Mouse (Mus musculus): ENCODE measurements around the gene Dync1i1.

Gene Dync1i1

DNA sequence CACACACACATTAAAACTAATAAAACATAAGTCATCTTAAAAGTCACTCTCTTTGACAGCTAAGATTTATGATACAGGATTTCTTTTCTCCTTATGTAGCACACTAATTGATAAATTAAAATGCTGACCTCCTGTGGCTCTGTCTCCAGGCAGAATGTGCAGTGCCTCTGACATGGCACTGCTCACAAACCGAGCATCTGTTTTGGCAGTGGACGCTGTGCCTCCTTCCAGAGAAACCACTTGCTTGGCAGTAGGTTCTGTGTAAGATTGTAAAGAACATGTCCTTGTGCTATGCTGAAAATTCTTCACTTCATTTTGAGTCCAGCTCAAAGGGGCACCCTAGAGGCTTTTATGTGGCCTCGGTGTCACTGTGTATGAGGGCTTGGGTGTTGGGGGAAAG is 50.0 kb downstream of the Dync1i1 start:
- CTCF ChIA-PET: no interaction called here

DNA sequence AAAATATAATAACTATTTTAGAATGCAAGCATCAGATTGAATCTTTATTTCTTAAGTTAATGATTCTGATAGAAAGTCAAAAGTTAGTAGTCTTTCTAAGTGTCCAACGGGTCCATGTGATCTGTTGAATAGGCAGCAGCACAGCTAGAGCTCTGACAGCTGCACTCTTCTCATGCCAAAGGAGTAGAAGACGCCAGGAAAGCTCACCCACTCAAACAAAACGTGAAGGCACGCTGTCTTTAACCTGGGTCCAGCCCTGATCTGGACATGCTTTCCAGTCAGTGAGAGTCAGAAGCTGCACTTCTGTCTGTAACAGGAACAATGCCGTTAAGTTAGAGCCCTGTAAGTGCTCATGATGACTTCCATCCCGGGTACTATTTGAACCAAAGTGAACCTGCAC is 56.3 kb downstream of the Dync1i1 start:
- CTCF ChIA-PET: no interaction called here

DNA sequence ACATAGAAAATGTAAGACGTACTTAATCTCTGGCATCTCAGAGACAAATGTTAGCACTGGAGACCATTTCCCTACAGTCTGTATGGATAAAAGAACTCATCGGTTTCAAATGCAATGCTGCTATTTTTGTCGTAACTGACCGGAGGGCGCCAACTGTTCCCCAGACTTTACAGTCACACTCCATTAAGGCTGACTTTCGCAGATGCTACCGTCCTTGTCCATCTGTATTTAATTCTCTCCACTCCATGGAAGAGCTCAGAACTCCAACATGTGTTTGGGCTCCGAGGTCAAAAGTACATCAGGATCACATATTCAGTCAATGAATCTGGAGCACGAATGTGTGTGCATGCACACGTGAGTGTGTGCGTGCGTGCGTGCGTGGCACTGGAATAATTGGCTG is 58.4 kb downstream of the Dync1i1 start:
- CTCF ChIA-PET: no interaction called here

DNA sequence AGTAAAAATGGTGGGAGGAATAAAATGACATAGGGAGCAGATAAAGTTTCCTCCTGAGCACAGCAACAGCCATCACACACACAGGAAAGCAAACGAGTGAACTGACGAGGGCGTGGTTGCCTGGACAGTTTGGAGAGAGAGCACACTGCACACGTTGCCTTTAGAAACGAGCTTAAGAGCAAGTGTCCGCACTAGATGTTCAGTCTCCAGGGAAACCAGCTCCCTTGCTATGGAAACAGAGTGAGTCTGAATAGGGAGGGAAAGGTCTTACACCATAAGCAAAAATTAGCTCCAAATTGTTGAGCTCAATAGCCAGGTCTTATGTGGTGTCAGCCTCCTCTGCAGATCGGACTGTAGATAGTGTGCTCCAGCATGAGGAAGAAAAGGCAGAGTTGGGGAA is 65.2 kb downstream of the Dync1i1 start:
- CTCF ChIA-PET: interaction anchor here (0.6 kb wide), 1 partner anchor 290 kb away, joined by 3 read pairs; no protein-coding TSS in a partner anchor

DNA sequence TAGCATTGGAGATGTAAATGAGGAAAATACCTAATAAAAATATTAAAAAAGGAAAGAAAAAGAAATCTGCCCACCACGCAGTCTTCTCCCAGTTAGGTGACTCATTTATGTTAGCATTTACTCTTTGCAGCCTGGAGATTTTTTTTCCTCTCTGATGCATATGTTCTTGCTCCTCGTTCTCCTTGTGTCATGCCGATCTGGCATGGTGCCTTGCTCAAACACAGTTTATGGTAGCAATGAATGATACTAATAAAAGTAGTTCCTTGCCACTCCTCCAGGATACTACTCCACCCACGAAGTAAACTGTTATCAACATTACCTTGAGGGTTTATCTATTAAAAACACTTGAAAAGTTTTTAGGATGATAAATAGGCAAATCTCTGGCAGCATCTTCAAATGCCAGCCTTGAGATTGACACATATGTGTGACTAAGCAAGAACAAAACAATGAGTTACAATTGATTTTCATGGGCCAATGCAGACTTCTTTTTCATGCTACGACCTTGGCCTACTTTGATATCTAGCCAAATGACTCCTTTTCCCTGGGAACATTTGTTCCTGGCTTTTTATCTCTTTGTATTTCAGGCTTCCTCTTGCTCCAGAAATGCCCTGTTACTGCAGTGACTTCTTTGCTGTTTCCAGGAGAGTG is 68.8 kb downstream of the Dync1i1 start:
- CTCF ChIA-PET: no interaction called here

DNA sequence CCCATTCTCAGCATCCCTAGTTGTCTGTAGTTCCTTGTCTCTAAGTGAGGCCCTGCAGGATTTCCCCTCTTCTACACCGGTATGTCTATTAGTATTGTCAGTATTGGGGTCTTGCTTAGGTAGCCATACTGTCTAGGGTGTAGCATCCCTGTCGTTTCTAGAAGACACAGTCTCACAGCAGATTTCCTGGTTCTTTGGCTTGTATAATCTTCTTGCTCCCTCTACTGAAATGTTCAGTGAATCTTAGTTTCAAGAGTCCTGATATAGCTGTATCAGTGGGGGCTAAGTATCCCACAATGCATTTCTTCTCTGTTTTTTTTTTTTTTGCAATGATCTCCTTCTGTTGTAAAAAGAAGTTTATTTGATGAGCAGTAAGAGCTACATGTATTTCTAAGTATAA is 69.9 kb downstream of the Dync1i1 start:
- CTCF ChIA-PET: no interaction called here

DNA sequence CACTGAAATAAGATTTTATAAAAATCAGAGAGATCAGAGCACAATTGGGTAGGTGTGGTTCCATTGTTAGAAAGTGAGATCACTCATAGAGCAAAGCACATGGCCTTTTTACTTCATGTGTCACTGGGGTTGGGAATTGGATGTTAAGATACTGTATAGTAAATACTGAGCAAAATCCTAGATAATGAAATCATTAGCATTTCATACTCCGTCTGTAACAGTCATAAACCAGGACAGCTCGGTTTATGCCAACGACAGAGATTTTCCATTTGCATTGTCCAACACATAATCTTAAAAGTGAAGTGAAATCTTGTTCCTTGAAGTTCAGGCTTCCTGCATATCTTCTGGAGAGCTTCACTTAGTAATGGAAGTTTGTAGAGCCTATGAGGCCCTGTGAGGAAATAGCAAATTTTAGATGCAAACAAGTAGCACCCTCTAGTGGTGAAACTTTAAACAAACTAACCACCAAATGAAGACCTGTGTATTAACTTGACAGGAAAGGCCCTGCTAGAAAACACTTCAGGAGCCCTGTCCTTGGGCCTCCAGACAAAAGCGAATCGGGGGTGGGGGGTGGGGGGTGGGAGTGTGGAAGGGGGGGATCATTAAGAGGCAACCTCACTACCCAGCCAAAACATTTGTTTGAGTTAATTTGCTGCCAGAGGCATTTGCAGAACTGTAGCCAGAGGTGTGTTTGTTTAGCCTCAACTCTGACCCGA is 76.8 kb downstream of the Dync1i1 start:
- CTCF ChIA-PET: no interaction called here

DNA sequence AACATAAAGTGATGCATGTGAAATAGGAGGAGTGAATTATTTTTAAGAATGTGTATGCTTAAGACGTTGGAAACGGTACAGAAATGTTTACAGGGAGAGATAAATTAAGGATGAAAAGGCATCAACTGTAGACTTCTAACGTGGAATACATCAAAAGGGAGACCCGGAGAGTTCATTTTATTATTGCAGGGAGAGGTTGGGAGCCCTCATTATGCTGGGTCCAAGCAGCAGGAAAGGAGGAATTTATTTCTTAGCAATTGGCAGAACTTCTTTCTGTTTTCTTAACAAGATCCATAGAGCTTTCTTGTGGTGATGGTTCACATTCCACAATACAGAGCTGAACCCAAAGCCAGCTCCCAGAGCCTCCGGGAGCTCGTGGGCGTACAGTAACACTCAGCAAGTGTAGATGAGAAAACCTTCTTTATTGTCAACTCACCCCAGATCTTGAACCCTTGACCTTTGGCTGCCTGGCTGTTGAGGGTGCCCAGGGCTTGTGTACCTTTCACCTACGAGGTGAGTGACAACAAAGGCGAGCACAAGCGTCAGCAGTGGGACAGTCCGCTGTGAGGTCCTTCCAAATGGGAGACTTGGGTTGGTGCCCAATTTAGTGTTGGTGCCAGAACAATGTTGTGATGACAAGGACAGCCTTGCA is 77.5 kb downstream of the Dync1i1 start:
- CTCF ChIA-PET: no interaction called here

DNA sequence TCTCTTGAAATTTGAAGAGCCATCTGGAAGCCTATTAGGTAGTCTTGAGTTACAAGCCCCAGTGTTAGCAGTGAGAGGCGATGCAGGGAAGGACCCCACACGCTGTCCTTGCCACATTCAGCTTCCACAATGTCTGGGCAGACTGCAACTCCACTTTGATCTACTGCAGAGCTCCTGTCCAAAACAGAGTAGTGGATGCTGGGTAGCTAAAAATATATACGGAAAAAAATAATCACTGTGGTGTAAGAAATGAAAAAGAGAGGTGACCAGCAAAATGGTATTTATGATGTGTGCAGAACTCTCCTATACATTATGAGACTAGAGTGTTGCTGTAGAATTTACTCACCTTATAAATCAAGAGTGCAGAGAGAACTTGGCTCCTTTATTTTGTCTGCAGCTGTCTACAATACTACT is 82.6 kb downstream of the Dync1i1 start:
- CTCF ChIA-PET: no interaction called here

- CTCF ChIA-PET: no interaction called here
These were observed 86.6 kb downstream of the Dync1i1 start for GRCm38 (mm10) chr6:5812076-5812475.

GRCm38 (mm10) chr6:5819674-5820073 is 94.2 kb downstream of the Dync1i1 start:
- CTCF ChIA-PET: no interaction called here

GRCm38 (mm10) chr6:5825461-5825860 is 100.0 kb downstream of the Dync1i1 start:
- CTCF ChIA-PET: no interaction called here

DNA sequence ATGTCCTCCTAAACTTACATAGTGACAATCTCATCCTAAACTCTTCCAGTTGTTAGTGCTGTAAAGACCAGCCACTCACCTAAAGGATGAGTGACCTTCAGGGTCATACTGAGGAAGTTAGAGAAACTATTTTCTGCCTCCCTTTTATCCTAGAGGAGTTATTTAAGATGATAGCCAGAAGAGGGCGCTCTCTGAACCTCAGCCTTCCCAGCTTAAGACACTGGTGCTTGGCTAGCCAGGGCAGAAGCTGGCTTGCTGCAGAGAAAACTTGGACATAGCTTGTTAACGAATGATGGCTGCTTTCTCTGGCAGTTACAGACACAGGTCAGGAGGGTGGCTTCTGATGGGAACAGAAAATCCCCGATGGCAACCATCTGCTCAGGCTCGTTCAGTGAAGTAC is 101.6 kb downstream of the Dync1i1 start:
- CTCF ChIA-PET: no interaction called here

GRCm38 (mm10) chr6:5828409-5828974 is 103.1 kb downstream of the Dync1i1 start:
- CTCF ChIA-PET: no interaction called here

GRCm38 (mm10) chr6:5829148-5829547 is 103.7 kb downstream of the Dync1i1 start:
- CTCF ChIA-PET: no interaction called here

DNA sequence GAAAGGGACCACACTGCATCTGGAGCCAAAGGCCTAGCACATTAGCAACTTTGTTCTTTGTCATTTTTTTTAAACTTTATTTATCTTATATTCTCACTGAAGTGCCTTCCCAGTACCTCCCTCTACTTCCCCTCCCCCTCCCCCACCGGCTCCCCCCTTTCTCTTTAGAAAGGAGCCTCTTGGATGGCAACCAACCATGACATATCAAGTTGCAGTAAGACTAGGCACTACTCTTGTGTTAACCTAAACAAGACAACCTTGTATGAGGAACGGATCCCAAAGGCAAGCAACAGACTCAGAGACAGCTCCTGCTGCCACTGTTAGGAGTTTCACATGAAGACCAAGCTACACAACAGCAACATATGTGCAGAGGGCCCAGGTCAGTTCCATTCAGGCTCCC is 105.3 kb downstream of the Dync1i1 start:
- CTCF ChIA-PET: interaction anchor here (0.7 kb wide), 1 partner anchor 1419 kb away, joined by 3 read pairs; no protein-coding TSS in a partner anchor

DNA sequence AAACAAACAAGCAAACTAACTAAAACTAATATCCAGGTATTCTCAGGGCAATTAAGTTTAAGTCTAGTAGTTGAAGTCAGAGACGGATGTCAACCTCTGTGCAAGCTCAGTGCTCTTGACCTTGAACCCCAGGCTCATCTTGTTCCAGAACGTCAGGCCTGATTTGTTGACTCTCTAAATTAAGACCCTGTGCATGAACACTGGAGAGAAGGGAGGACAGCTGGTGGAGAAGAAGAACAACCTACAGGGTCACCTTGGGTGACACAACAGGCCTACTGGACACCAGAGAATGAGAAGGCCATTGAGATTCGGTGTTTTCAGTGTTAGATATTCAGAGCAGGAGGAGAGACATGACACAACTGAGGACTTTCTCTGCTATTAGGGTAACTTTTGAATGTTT is 105.8 kb downstream of the Dync1i1 start:
- CTCF ChIA-PET: interaction anchor here (0.7 kb wide), 1 partner anchor 1419 kb away, joined by 3 read pairs; no protein-coding TSS in a partner anchor

DNA sequence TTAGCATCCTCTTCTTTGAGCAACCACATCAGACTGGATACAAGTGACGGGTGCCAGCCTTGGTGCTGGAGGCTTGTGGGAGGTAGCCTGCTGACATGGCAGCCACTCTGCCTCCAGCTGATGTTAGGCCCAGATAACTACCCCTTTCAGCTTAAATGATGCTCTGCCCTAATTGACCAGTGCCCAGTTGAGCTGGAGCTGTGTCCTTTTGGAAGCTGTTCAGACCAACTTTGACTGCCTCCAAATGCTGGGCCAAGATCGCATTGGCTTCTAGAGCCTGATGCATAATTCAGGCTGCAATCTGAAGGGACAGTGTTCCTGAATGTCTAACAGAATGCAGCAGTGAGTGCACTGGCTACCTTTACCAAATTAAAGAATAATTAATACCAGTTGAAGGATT is 107.4 kb downstream of the Dync1i1 start:
- CTCF ChIA-PET: no interaction called here

GRCm38 (mm10) chr6:5842466-5842865 is 117.0 kb downstream of the Dync1i1 start:
- CTCF ChIA-PET: no interaction called here

- CTCF ChIA-PET: no interaction called here
These were observed 120.7 kb downstream of the Dync1i1 start for GRCm38 (mm10) chr6:5846154-5846553.

DNA sequence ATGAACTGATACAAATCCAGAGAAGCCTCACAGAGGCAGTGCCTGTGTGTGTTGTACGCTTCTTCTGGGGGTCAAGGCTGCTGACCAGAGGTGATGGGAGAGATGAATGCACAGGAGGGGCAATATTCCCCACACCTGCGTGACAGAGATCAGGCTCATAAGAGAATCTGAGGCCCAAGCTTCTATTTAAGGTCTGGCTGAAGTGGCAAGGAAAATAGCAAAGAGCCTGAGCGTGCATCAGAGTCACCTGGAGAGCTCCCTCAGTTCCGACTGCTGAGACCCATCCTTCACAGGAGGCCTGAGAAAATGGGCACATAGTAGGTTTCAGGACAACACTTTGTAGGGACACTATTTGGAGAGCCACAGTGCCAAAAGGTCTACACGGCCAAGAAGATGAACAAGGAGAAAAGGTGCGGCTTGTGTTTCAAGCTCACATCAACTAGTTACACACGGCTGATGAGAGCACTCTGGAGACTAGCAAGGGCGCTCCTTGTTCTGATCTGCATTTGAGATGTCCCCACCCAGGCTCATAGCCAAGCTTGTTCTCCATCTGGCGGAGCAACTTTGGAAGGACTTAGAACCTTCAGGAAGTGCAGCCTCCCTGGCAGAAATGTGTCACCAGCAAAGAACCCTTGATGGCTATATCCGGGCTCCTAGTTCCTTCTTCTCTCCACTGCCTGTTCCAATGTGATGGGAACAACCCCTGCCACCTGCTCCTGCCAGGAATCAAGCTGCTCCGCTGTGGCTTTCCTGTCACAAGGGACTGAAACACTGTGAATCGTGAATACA is 128.8 kb downstream of the Dync1i1 start:
- CTCF ChIA-PET: no interaction called here

DNA sequence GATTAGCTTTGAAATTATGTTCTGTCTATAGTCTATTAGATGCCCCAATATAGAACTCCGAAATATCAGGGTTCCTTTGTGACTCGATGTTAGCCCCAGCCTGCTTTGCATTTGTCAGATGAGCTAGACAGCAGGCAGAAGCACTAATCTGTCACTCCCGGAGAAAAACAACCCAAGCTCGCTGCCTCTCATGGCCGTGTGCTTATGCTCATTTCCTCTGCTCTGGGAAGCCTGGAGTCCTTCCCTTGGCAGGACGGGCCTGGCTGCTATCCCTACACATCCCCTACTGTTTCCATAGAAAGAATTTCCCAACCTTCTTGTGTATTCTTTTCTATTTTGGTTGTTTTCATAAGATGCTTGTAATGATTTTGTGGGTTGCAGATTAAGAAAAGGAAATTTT is 130.1 kb downstream of the Dync1i1 start:
- CTCF ChIA-PET: no interaction called here

All from spleen, embryonic (tissue).